Mouse (Mus musculus) forebrain, embryonic 16.5 days (tissue): Measurements from ENCODE around the gene Hist1h2ae. TPM values are rescaled to one million over a fixed set of nuclear protein-coding genes. Genes with fewer than 3 reads are reported as not detected.
"Not testable (repeated sequence)": the region's sequence is repeated elsewhere in the genome, so short reads cannot be mapped to it uniquely, and the experiment has no call there.

Experiments used
- ATAC-seq: fragments of 200-750 bp; cut with Nextera tagmentation; 2 replicates; pipeline ENCODE4 v1.8.0; 2017; ENCODE audit warnings: mild to moderate bottlenecking, moderate library complexity
- H3K27ac ChIP-seq: fragments of 300-500 bp; sonication (generic); 2 replicates; pipeline ENCODE4 v1.5.1; 2014; ENCODE audit warnings: low read length, control low read depth
- H3K27me3 ChIP-seq: fragments of 300-500 bp; sonication (generic); replicated peaks from 2 replicates; pipeline ENCODE4 v1.6.1; 2014; ENCODE audit warnings: low read length; ENCODE audit not compliant: control insufficient read depth, insufficient read depth
- H3K36me3 ChIP-seq: fragments of 300-500 bp; sonication (generic); 2 replicates; pipeline ENCODE4 v1.6.1; 2014; ENCODE audit not compliant: control insufficient read depth, insufficient read depth
- H3K4me1 ChIP-seq: fragments of 300-500 bp; sonication (generic); replicated peaks from 2 replicates; pipeline ENCODE4 v1.6.1; 2014; ENCODE audit warnings: low read length; ENCODE audit not compliant: control insufficient read depth, insufficient read depth
- H3K4me2 ChIP-seq: fragments of 300-500 bp; sonication (generic); 2 replicates; pipeline ENCODE4 v1.6.1; 2014; ENCODE audit warnings: mild to moderate bottlenecking, low read length, control low read depth
- H3K4me3 ChIP-seq: fragments of 300-500 bp; sonication (generic); replicated peaks from 2 replicates; pipeline ENCODE4 v1.5.1; 2014; ENCODE audit warnings: mild to moderate bottlenecking, low read length, control low read depth
- H3K9ac ChIP-seq: fragments of 300-500 bp; sonication (generic); replicated peaks from 2 replicates; pipeline ENCODE4 v1.6.1; 2014; ENCODE audit warnings: low read depth, low read length, control low read depth
- H3K9me3 ChIP-seq: fragments of 300-500 bp; sonication (generic); 2 replicates; pipeline ENCODE4 v1.6.1; 2016; ENCODE audit warnings: low read length; ENCODE audit not compliant: control insufficient read depth
- WGBS: fragments of 180-500 bp; shearing (Covaris S2); extraction: QIAGEN DNeasy Blood & Tissue Kit; methylation state at CpG from one replicate; pipeline ENCODE4 v1.1.7; 2014; 5-methylcytosine and 5-hydroxymethylcytosine counted together
- polyA plus RNA-seq: library from polyadenylated mRNA; unstranded; fragments of >200 nt; fragmentation: Nextera tagmentation; extraction: Ambion mirVana; gene quantifications from 2 replicates; pipeline ENCODE4 v1.2.1, GENCODE M21; 2015

The Hist1h2ae gene
- polyA plus RNA-seq, 1 experiment from 2014 or later, result 33.0 TPM

DNA sequence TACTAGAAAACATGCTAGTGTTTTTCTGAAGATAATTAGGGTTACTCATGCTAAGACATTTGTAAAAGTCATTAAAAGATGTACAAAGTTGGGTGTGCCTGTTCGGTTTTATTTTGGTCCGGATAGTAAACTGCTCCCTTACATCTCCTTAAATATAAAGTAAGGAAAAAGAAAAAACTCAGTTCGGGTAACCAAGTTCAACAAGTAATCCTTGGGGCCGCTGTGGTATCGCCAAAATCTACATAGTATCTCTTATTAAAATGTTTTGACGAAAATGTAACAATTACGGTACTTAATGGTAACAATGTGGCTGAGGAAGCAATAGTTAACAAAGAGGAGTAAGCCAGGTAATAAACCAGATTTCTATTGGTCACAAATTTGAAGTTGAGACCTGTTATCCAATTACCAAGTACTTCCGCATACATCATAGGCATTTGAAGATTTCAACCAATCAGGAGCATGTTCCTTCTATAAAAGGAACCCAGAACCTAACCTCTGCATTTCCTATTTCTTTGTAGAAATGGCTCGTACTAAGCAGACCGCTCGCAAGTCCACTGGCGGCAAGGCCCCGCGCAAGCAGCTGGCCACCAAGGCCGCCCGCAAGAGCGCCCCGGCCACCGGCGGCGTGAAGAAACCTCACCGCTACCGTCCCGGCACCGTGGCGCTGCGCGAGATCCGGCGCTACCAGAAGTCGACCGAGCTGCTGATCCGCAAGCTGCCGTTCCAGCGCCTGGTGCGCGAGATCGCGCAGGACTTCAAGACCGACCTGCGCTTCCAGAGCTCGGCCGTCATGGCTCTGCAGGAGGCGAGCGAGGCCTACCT is 26.8 kb downstream of the Hist1h2ae start, which contains the start of gene Hist1h3f:
Gene Hist1h3f, plus strand, starts transcription at position 88 of the 822 bp plus-strand sequence.
- peaks cover 2% of the 10 kb centered on the region; the same call in 1 of the 2 replicates for H3K4me1 ChIP-seq
- H3K9me3 ChIP-seq, result no peaks in the 10 kb centered on the region
- H3K27me3 ChIP-seq, result no peaks in the 10 kb centered on the region
- peak within 1 kb of the TSS; percentile 61 for H3K9ac ChIP-seq
- peak; percentile 93 for ATAC-seq
- no peaks in the 10 kb centered on the region for H3K36me3 ChIP-seq
- peak within 1 kb of the TSS; percentile 73 for H3K4me2 ChIP-seq
- under 1% methylated on average over 23 of the region's 45 CpGs for WGBS
- peak within 1 kb of the TSS; percentile 54 for H3K4me3 ChIP-seq
- peak within 1 kb of the TSS; percentile 94 for H3K27ac ChIP-seq

GRCm38 (mm10) chr13:23542999-23543607 is 27.9 kb downstream of the Hist1h2ae start, which contains the start of gene Hist1h2bh:
Gene Hist1h2bh, minus strand, starts transcription at chr13:23543392.
- ATAC-seq, result peak; percentile 93
- not testable (repeated sequence) for H3K27me3 ChIP-seq, H3K4me1 ChIP-seq, H3K36me3 ChIP-seq, H3K9me3 ChIP-seq
- Histone ChIP-seq H3K4me3 (peak within 1 kb of the TSS; percentile 54), H3K4me2 (peak within 1 kb of the TSS; percentile 73), H3K9ac (peak within 1 kb of the TSS; percentile 41), H3K27ac (peak within 1 kb of the TSS; percentile 94)
- WGBS, result under 1% methylated on average over 27 of the region's 42 CpGs

DNA sequence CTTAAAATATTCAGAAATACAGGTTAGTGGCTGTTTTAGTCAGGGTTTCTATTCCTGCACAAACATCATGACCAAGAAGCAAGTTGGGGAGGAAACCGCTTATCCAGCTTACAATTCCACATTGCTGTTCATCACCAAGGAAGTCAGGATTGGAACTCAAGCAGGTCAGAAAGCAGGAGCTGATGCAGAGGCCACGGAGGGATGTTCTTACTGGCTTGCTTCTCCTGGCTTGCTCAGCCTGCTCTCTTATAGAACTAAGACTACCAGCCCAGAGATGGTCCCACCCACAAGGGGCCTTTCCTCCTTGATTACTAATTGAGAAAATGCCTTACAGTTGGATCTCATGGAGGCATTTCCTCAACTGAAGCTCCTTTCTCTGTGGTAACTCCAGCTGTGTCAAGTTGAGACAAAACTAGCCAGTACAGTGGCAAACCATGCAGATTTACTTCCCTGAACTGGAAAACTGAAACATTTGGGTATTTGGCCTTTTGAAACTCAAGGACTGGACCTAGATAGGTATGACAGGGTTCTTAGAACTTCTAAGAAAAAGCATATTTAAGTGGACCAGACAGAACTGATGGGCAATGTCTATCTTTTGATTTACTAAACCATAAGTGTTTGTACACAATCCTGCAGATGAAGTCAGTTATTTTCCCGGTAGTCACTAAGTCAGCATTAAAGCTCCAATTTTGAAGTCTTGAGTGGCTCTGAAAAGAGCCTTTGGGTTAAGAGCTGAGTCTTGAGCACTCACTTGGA is 28.6 kb downstream of the Hist1h2ae start:
- Histone ChIP-seq H3K27ac (peak overlapping the region; percentile 48), H3K4me3 (peak overlapping the region; percentile 42), H3K9ac (peak overlapping the region; percentile 33; the same call in 1 of the 2 replicates), H3K4me2 (peak overlapping the region; percentile 58)
- ATAC-seq, H3K9me3 ChIP-seq, H3K27me3 ChIP-seq, H3K36me3 ChIP-seq, H3K4me1 ChIP-seq: not testable (repeated sequence)
- WGBS, result 9% methylated on average over 3 of the region's 3 CpGs

- H3K9me3 ChIP-seq, result no peaks in the 10 kb centered on the region
- no peak overlapping the region for H3K27ac ChIP-seq
- no peaks in the 10 kb centered on the region for H3K36me3 ChIP-seq
- peaks cover 8% of the 10 kb centered on the region; the same call in 1 of the 2 replicates for H3K4me1 ChIP-seq
- WGBS, result 68% methylated on average over 3 of the region's 3 CpGs
- H3K27me3 ChIP-seq, result no peaks in the 10 kb centered on the region
- ATAC-seq, result no peak
- no peak overlapping the region for H3K9ac ChIP-seq
- no peak overlapping the region for H3K4me2 ChIP-seq
- H3K4me3 ChIP-seq, result no peak overlapping the region
These were observed 29.5 kb downstream of the Hist1h2ae start for GRCm38 (mm10) chr13:23541497-23541896.

GRCm38 (mm10) chr13:23539821-23540220 is 31.2 kb downstream of the Hist1h2ae start:
- not testable (repeated sequence) for H3K9ac ChIP-seq, H3K27me3 ChIP-seq, ATAC-seq, H3K9me3 ChIP-seq, H3K36me3 ChIP-seq, H3K4me2 ChIP-seq, H3K4me3 ChIP-seq, H3K27ac ChIP-seq
- 70% methylated on average over 1 of the region's 1 CpGs for WGBS
- peaks cover 13% of the 10 kb centered on the region for H3K4me1 ChIP-seq

- no peak for ATAC-seq
- H3K36me3 ChIP-seq, result no peaks in the 10 kb centered on the region
- no peak overlapping the region for H3K4me2 ChIP-seq
- H3K27ac ChIP-seq, result no peak overlapping the region
- H3K4me1 ChIP-seq, result peaks cover 24% of the 10 kb centered on the region
- no peaks in the 10 kb centered on the region for H3K9me3 ChIP-seq
- H3K4me3 ChIP-seq, result no peak overlapping the region
- WGBS, result 87% methylated on average over 5 of the region's 5 CpGs
- no peak overlapping the region for H3K9ac ChIP-seq
- H3K27me3 ChIP-seq, result no peaks in the 10 kb centered on the region
These were observed 32.8 kb downstream of the Hist1h2ae start for GRCm38 (mm10) chr13:23538249-23538648.

DNA sequence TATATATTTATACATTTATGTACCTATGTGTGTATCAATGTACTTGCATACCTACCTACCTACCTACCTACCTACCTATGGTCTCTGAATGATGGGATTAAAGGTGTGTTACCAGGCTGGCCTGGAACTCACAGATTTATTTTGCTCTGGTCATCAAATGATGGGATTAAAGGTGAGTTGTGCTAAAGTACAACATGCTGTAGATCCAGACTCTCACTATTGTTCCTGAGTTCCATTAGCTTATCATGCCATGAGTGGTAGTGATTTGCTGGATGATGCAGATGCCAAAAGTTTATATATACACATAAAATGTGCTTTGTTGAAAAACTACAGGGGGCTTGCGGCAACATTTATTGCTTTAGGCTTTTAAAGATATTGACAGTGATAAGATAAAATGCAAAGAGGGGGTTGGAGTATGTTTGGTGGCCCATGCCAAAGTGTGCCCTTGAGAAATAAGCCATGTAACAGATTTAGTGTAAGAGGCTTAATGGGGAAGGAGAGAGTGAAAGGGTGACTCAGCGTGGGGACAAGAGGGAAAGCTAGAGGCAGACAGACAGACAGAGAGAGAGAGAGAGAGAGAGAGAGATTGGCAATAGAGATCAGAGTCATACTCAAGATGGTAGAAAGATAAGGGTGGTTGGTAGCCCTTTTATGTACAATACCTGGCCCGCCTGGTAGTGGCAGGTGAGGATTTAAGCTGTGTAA is 33.9 kb downstream of the Hist1h2ae start:
- 81% methylated on average over 3 of the region's 3 CpGs for WGBS
- Histone ChIP-seq H3K9ac (no peak overlapping the region), H3K4me2 (peak overlapping the region; percentile 38), H3K4me3 (peak overlapping the region; percentile 11; the same call in 1 of the 2 replicates), H3K27ac (no peak overlapping the region), H3K36me3 (no peaks in the 10 kb centered on the region), H3K9me3 (no peaks in the 10 kb centered on the region), H3K4me1 (peaks cover 34% of the 10 kb centered on the region), H3K27me3 (no peaks in the 10 kb centered on the region)
- ATAC-seq, result no peak

DNA sequence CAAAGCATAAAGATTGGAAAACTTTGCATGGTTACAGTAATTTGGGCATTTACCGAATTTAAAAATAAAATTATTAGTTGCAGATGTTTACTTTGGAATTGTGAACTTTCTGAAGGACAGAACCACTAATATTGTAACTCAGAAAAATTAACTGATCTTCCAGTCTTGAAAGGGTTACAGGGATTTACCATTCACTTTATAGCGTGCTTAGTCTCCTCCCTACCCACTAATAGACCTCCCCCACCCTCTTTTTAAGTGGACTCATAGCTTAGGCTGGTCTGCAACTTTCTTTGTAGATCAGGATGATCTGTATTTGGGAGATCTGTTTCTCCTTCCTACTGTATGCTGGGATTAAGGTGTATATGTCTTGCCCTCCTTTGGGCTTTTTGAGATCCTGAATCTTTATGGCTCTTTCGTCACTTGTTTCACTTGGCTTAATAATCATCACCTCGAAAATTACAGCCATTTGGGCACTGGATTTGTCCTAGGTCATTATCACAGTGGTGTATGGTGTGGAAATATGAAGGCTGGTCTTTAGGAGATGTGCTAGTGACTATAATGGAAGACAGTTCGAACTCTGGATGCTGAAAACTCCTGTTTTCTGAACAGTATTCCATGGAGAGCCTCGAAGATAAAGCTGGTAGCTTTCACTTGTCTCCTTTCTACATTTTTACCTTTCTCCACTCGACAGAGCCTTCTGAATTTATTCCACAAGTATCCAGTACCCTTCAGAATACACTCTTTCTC is 34.8 kb downstream of the Hist1h2ae start:
- H3K27me3 ChIP-seq, result no peaks in the 10 kb centered on the region
- peak overlapping the region; percentile 39; the same call in 1 of the 2 replicates for H3K9ac ChIP-seq
- no peak for ATAC-seq
- peaks cover 36% of the 10 kb centered on the region for H3K4me1 ChIP-seq
- peak overlapping the region; percentile 30 for H3K4me3 ChIP-seq
- H3K36me3 ChIP-seq, result no peaks in the 10 kb centered on the region
- H3K9me3 ChIP-seq, result no peaks in the 10 kb centered on the region
- peak overlapping the region; percentile 29 for H3K4me2 ChIP-seq
- no peak overlapping the region for H3K27ac ChIP-seq
- WGBS, result 17% methylated on average over 7 of the region's 7 CpGs
